Mouse (Mus musculus): ENCODE measurements at regions not wholly inside any gene's neighbourhood (a gene's known extent, or its start where the extent isn't known, plus 50 kb on each side); places are given as distances from the start of the nearest gene placed in this dataset.

GRCm38 (mm10) chrX:68622141-68622540, 56.2 kb upstream of the Fmr1 start:
- no peaks in the 10 kb centered on the region for H3K27me3 ChIP-seq (replicated peaks)
- no peaks in the 10 kb centered on the region for H3K36me3 ChIP-seq
- H3K4me3 ChIP-seq: no peak overlapping the region
- no peak overlapping the region for H3K27ac ChIP-seq
- no peaks in the 10 kb centered on the region for H3K4me1 ChIP-seq
- no peak for ATAC-seq (ENCODE audit: low FRiP score, low read depth)
- 74% methylated on average over 3 of the region's 3 CpGs for WGBS
- no peaks in the 10 kb centered on the region for H3K9me3 ChIP-seq
- H3K4me2 ChIP-seq (replicated peaks): no peak overlapping the region
- no peak overlapping the region for H3K9ac ChIP-seq
